Mouse (Mus musculus) spleen, adult 2 months (tissue): ENCODE measurements around the gene Ubash3a. TPM values are rescaled to one million over a fixed set of nuclear protein-coding genes. Genes with fewer than 3 reads are reported as not detected.
A peak's percentile ranks its signal among the peaks of the same experiment; 100 is the strongest.

Experiments used
- DNase-seq, 2 experiments: peaks; one replicate each; pipeline versions ENCODE4 v3.0.0 to v3.0.0-alpha.2; 2012 to 2021; ENCODE audit warnings: low spot score in 2 of 2, low read depth in 1 of 2
- H3K27ac ChIP-seq: fragments of 200-500 bp; 2 replicates; pipeline ENCODE4 v1.5.1; 2012; ENCODE audit warnings: low read length, inconsistent platforms; ENCODE audit not compliant: insufficient read depth
- H3K27me3 ChIP-seq: fragments of 200-500 bp; 2 replicates; pipeline ENCODE4 v1.6.1; 2012; ENCODE audit warnings: mild to moderate bottlenecking, moderate library complexity, low read length, inconsistent platforms; ENCODE audit not compliant: control insufficient read depth, insufficient read depth
- H3K36me3 ChIP-seq: fragments of 200-500 bp; 2 replicates; pipeline ENCODE4 v1.6.1; 2012; ENCODE audit warnings: mild to moderate bottlenecking, low read length, inconsistent platforms; ENCODE audit not compliant: control insufficient read depth, insufficient read depth
- H3K4me1 ChIP-seq: fragments of 200-500 bp; 2 replicates; pipeline ENCODE4 v1.6.1; 2011; ENCODE audit warnings: inconsistent platforms; ENCODE audit not compliant: control insufficient read depth, insufficient read depth, insufficient read length
- H3K4me3 ChIP-seq: fragments of 200-500 bp; 2 replicates; pipeline ENCODE4 v1.5.1; 2011; ENCODE audit warnings: mild to moderate bottlenecking, inconsistent platforms; ENCODE audit not compliant: insufficient read depth, insufficient read length; ENCODE audit errors: extremely low read depth
- CTCF ChIP-seq: fragments of 200-500 bp; IDR thresholded peaks from 2 replicates; pipeline ENCODE4 v1.5.1; 2011; ENCODE audit warnings: mild to moderate bottlenecking, inconsistent platforms; ENCODE audit not compliant: insufficient read depth, insufficient read length, insufficient replicate concordance; ENCODE audit errors: extremely low read depth
- POLR2A ChIP-seq: fragments of 200-500 bp; IDR thresholded peaks from 2 replicates; pipeline ENCODE4 v1.6.1; 2011; ENCODE audit warnings: low read depth, low read length, inconsistent platforms
- WGBS: fragments of 180-500 bp; shearing (Covaris S2); methylation state at CpG from one replicate; pipeline ENCODE4 v1.1.7; 2018; 5-methylcytosine and 5-hydroxymethylcytosine counted together
- polyA plus RNA-seq: library from polyadenylated mRNA; depleted of rRNA; stranded (reverse); fragments of >200 nt; gene quantifications from 2 replicates; pipeline ENCODE4 v1.2.3, GENCODE M21; 2012

Gene Ubash3a
- polyA plus RNA-seq, 1 experiment: 12.5 TPM

GRCm38 (mm10) chr17:31176321-31176720 is 31.4 kb upstream of the Ubash3a start:
- no peak for DNase-seq
- TF ChIP-seq POLR2A (no peak), CTCF (no peak)
- Histone ChIP-seq H3K4me3 (no peak overlapping the region), H3K27ac (no peak overlapping the region), H3K36me3 (no peaks in the 10 kb centered on the region), H3K4me1 (no peaks in the 10 kb centered on the region), H3K27me3 (no peaks in the 10 kb centered on the region)
- WGBS: 33% methylated on average over 4 of the region's 4 CpGs

GRCm38 (mm10) chr17:31181490-31181889 is 26.2 kb upstream of the Ubash3a start:
- Histone ChIP-seq H3K4me1 (no peaks in the 10 kb centered on the region; the same call in 1 of the 2 replicates), H3K27me3 (no peaks in the 10 kb centered on the region), H3K36me3 (no peaks in the 10 kb centered on the region), H3K4me3 (no peak overlapping the region), H3K27ac (no peak overlapping the region)
- TF ChIP-seq CTCF (no peak), POLR2A (no peak)
- 45% methylated on average over 4 of the region's 4 CpGs for WGBS
- no peak for DNase-seq

GRCm38 (mm10) chr17:31183180-31183974 is 24.3 kb upstream of the Ubash3a start:
- Histone ChIP-seq H3K27me3 (no peaks in the 10 kb centered on the region), H3K27ac (no peak overlapping the region), H3K4me3 (no peak overlapping the region), H3K4me1 (no peaks in the 10 kb centered on the region; the same call in 1 of the 2 replicates), H3K36me3 (no peaks in the 10 kb centered on the region)
- TF ChIP-seq POLR2A: no peak
- WGBS: 66% methylated on average over 12 of the region's 12 CpGs
- no peak for DNase-seq

GRCm38 (mm10) chr17:31184269-31184990 is 23.2 kb upstream of the Ubash3a start:
- H3K4me1 ChIP-seq: no peaks in the 10 kb centered on the region; the same call in 1 of the 2 replicates
- no peak overlapping the region for H3K4me3 ChIP-seq
- TF ChIP-seq CTCF (no peak), POLR2A (no peak)
- no peaks in the 10 kb centered on the region for H3K36me3 ChIP-seq
- H3K27ac ChIP-seq: no peak overlapping the region
- no peak for DNase-seq
- 75% methylated on average over 12 of the region's 12 CpGs for WGBS
- no peaks in the 10 kb centered on the region for H3K27me3 ChIP-seq

- peak in 1 of 2 experiments; percentile 72 for DNase-seq
- no peaks in the 10 kb centered on the region for H3K27me3 ChIP-seq
- H3K27ac ChIP-seq: no peak overlapping the region
- peaks cover 6% of the 10 kb centered on the region; the same call in 1 of the 2 replicates for H3K4me1 ChIP-seq
- 11% methylated on average over 4 of the region's 4 CpGs for WGBS
- TF ChIP-seq CTCF (peak; percentile 93), POLR2A (no peak)
- no peaks in the 10 kb centered on the region for H3K36me3 ChIP-seq
- no peak overlapping the region for H3K4me3 ChIP-seq
Observed at GRCm38 (mm10) chr17:31187370-31187769, 20.3 kb upstream of the Ubash3a start.

- 49% methylated on average over 8 of the region's 8 CpGs for WGBS
- no peak overlapping the region for H3K4me3 ChIP-seq
- no peak for TF ChIP-seq POLR2A
- TF ChIP-seq CTCF: no peak
- H3K27me3 ChIP-seq: no peaks in the 10 kb centered on the region
- H3K36me3 ChIP-seq: no peaks in the 10 kb centered on the region
- H3K4me1 ChIP-seq: peaks cover 13% of the 10 kb centered on the region; the same call in 1 of the 2 replicates
- H3K27ac ChIP-seq: no peak overlapping the region
- DNase-seq: no peak
Observed at GRCm38 (mm10) chr17:31191825-31192224, 15.8 kb upstream of the Ubash3a start.

GRCm38 (mm10) chr17:31192663-31193062 is 15.0 kb upstream of the Ubash3a start:
- no peaks in the 10 kb centered on the region for H3K36me3 ChIP-seq
- WGBS: 26% methylated on average over 2 of the region's 2 CpGs
- peaks cover 13% of the 10 kb centered on the region; the same call in 1 of the 2 replicates for H3K4me1 ChIP-seq
- DNase-seq: peak in 1 of 2 experiments; percentile 54
- no peak for TF ChIP-seq CTCF
- TF ChIP-seq POLR2A: no peak
- no peak overlapping the region for H3K4me3 ChIP-seq
- H3K27me3 ChIP-seq: no peaks in the 10 kb centered on the region
- no peak overlapping the region for H3K27ac ChIP-seq
